Mouse (Mus musculus) neural tube, embryonic 14.5 days (tissue): ENCODE data around the gene Hunk. TPM values are rescaled to one million over a fixed set of nuclear protein-coding genes. Genes with fewer than 3 reads are reported as not detected.

Experiments
- ATAC-seq: fragments of 200-750 bp; cut with Nextera tagmentation; 2 replicates; pipeline ENCODE4 v1.8.0; 2017; ENCODE audit warnings: low read depth, mild to moderate bottlenecking, moderate TSS enrichment, moderate library complexity
- H3K27ac ChIP-seq: fragments of 300-500 bp; sonication (generic); 2 replicates; pipeline ENCODE4 v1.5.1; 2014; ENCODE audit warnings: low read depth, mild to moderate bottlenecking, control low read depth, low read length, moderate library complexity, mixed read lengths
- H3K27me3 ChIP-seq: fragments of 300-500 bp; sonication (generic); 2 replicates; pipeline ENCODE4 v1.6.1; 2014; ENCODE audit warnings: low read length; ENCODE audit not compliant: control insufficient read depth, insufficient read depth
- H3K36me3 ChIP-seq: fragments of 300-500 bp; sonication (generic); 2 replicates; pipeline ENCODE4 v1.6.1; 2014; ENCODE audit warnings: low read length, mixed read lengths; ENCODE audit not compliant: control insufficient read depth, insufficient read depth
- H3K4me1 ChIP-seq: fragments of 300-500 bp; sonication (generic); 2 replicates; pipeline ENCODE4 v1.6.1; 2014; ENCODE audit warnings: low read length; ENCODE audit not compliant: control insufficient read depth, insufficient read depth
- H3K4me2 ChIP-seq: fragments of 300-500 bp; sonication (generic); 2 replicates; pipeline ENCODE4 v1.6.1; 2014; ENCODE audit warnings: mild to moderate bottlenecking, low read depth, low read length, control low read depth
- H3K4me3 ChIP-seq: fragments of 300-500 bp; sonication (generic); 2 replicates; pipeline ENCODE4 v1.5.1; 2014; ENCODE audit warnings: low read depth, low read length, control low read depth, mixed read lengths
- H3K9ac ChIP-seq: fragments of 300-500 bp; sonication (generic); replicated peaks from 2 replicates; pipeline ENCODE4 v1.6.1; 2014; ENCODE audit warnings: low read depth, mild to moderate bottlenecking, control low read depth, low read length, mixed read lengths
- H3K9me3 ChIP-seq: fragments of 300-500 bp; sonication (generic); 2 replicates; pipeline ENCODE4 v1.6.1; 2016; ENCODE audit warnings: low read length; ENCODE audit not compliant: control insufficient read depth
- WGBS: fragments of 180-500 bp; shearing (Covaris S2); extraction: QIAGEN DNeasy Blood & Tissue Kit; methylation state at CpG from one replicate; pipeline ENCODE4 v1.1.7; 2014; 5-methylcytosine and 5-hydroxymethylcytosine counted together
- polyA plus RNA-seq: library from polyadenylated mRNA; unstranded; fragments of >200 nt; fragmentation: Nextera tagmentation; extraction: Ambion mirVana; gene quantifications from 2 replicates; pipeline ENCODE4 v1.2.1, GENCODE M21; 2014

The Hunk gene
- polyA plus RNA-seq, 1 experiment from 2014 or later, result 8.0 TPM

DNA sequence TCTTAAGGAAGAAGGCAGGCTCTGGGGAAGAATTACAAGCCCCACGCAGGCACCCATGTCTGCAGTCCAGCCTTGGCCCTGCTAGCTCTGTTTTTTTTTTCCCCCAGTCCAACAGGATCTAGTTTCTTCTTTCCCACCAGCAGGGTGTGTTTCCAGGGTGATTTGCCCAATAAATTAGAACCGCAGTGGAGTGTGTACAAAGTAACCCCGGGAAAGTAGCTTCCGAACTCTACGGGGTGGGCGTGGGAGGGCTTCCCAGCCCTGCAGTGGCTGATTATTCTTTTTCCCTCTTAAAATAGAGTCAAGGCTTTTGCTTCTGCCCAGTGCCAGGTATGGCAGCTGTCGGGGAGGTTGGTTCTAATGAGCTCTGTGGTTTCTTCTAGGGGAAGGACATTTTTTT lies 35.3 kb downstream of the Hunk start:
- Histone ChIP-seq H3K4me1 (peaks cover 40% of the 10 kb centered on the region), H3K4me2 (no peak overlapping the region), H3K9me3 (no peaks in the 10 kb centered on the region), H3K27me3 (no peaks in the 10 kb centered on the region), H3K4me3 (no peak overlapping the region), H3K9ac (no peak overlapping the region), H3K36me3 (no peaks in the 10 kb centered on the region), H3K27ac (peak overlapping the region; percentile 60; the same call in 1 of the 2 replicates)
- 5% methylated on average over 7 of the region's 7 CpGs for WGBS
- peak; percentile 41; the same call in 1 of the 2 replicates for ATAC-seq

- WGBS, result 6% methylated on average over 8 of the region's 8 CpGs
Observed at GRCm38 (mm10) chr16:90421551-90421950, 35.7 kb downstream of the Hunk start.

GRCm38 (mm10) chr16:90422108-90422529 lies 36.3 kb downstream of the Hunk start:
- no peak overlapping the region for H3K4me3 ChIP-seq
- WGBS, result 26% methylated on average over 11 of the region's 11 CpGs
- no peaks in the 10 kb centered on the region for H3K9me3 ChIP-seq
- 0 out of 2 replicates have a peak, but pooled peaks have one; percentile 1 for ATAC-seq
- peak overlapping the region; percentile 60; the same call in 1 of the 2 replicates for H3K27ac ChIP-seq
- H3K4me1 ChIP-seq, result peaks cover 40% of the 10 kb centered on the region
- H3K36me3 ChIP-seq, result no peaks in the 10 kb centered on the region
- no peaks in the 10 kb centered on the region for H3K27me3 ChIP-seq
- no peak overlapping the region for H3K9ac ChIP-seq
- H3K4me2 ChIP-seq, result no peak overlapping the region

More at GRCm38 (mm10) chr16:90421551-90421950, 35.7 kb downstream of the Hunk start:
- H3K4me2 ChIP-seq, result no peak overlapping the region
- no peaks in the 10 kb centered on the region for H3K36me3 ChIP-seq
- H3K9me3 ChIP-seq, result no peaks in the 10 kb centered on the region
- peak; percentile 47 for ATAC-seq
- H3K4me1 ChIP-seq, result peaks cover 40% of the 10 kb centered on the region
- peak overlapping the region; percentile 60 for H3K27ac ChIP-seq
- no peak overlapping the region for H3K9ac ChIP-seq
- H3K27me3 ChIP-seq, result no peaks in the 10 kb centered on the region
- H3K4me3 ChIP-seq, result no peak overlapping the region

GRCm38 (mm10) chr16:90423898-90424297 lies 38.1 kb downstream of the Hunk start:
- H3K36me3 ChIP-seq, result no peaks in the 10 kb centered on the region
- no peak for ATAC-seq
- no peaks in the 10 kb centered on the region for H3K27me3 ChIP-seq
- H3K27ac ChIP-seq, result no peak overlapping the region
- H3K4me1 ChIP-seq, result peaks cover 38% of the 10 kb centered on the region
- no peak overlapping the region for H3K4me2 ChIP-seq
- no peak overlapping the region for H3K9ac ChIP-seq
- H3K4me3 ChIP-seq, result no peak overlapping the region
- H3K9me3 ChIP-seq, result no peaks in the 10 kb centered on the region
- WGBS, result 50% methylated on average over 3 of the region's 3 CpGs

GRCm38 (mm10) chr16:90424391-90424790 lies 38.6 kb downstream of the Hunk start:
- Histone ChIP-seq H3K27ac (no peak overlapping the region), H3K9ac (no peak overlapping the region), H3K9me3 (no peaks in the 10 kb centered on the region), H3K27me3 (no peaks in the 10 kb centered on the region), H3K36me3 (no peaks in the 10 kb centered on the region), H3K4me2 (no peak overlapping the region), H3K4me1 (peaks cover 35% of the 10 kb centered on the region), H3K4me3 (no peak overlapping the region)
- no peak for ATAC-seq
- 30% methylated on average over 9 of the region's 9 CpGs for WGBS

DNA sequence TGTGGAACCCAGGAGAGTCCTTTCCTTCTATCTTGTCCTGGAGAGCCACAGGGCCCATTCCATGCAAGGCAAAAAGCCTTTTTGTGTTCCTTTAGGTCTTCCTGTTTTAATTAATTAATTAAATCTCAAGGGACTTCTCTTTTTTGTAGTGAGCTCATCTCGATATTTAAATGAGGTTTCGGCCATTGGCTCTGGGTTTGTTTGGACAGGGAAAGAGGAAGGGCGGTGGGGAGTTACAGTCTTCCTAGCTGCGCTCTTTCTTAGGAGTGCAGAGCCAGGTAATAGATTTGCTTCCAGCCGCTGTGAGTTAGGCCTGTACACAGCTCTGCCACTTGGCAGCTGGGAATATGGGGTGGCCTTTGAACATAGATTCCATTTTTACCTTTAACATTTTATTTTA lies 40.4 kb downstream of the Hunk start:
- no peak for ATAC-seq
- no peak overlapping the region for H3K4me3 ChIP-seq
- no peaks in the 10 kb centered on the region for H3K27me3 ChIP-seq
- H3K4me2 ChIP-seq, result no peak overlapping the region
- H3K9ac ChIP-seq, result no peak overlapping the region
- H3K9me3 ChIP-seq, result no peaks in the 10 kb centered on the region
- peaks cover 28% of the 10 kb centered on the region for H3K4me1 ChIP-seq
- 86% methylated on average over 5 of the region's 5 CpGs for WGBS
- H3K27ac ChIP-seq, result no peak overlapping the region
- no peaks in the 10 kb centered on the region for H3K36me3 ChIP-seq

DNA sequence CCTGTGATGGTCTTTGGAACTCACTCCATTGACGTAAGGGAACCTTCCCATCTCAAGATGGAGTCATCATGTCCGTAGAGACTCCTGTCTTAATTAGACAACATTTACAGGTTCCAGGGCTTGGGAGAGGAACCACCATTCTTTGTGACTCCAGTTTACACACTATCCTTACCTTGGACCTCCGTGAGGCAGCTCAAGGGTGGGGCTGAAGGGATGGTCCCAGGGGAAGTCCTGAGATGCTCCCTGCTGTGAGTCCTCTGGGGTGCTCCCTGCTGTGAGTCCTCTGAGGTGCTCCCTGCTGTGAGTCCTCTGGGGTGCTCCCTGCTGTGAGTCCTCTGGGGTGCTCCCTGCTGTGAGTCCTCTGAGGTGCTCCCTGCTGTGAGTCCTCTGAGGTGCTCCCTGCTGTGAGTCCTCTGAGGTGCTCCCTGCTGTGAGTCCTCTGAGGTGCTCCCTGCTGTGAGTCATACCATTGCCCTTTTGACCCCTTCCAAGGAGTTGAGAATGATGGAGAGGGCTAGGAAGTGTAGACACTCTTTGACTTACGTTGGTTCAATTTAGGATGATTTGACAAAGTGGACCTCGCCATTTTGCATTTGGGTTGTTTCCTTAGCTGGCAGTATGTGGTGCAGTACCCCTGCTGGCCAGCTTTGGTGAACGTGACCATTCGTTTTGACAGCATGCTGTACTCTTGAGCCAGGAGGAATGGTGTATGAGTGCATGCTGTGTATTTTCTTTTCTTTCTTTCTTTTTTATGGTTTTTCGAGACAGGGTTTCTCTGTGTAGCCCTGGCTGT lies 42.2 kb downstream of the Hunk start:
- Histone ChIP-seq H3K4me3 (no peak overlapping the region), H3K9me3 (no peaks in the 10 kb centered on the region), H3K4me1 (peaks cover 12% of the 10 kb centered on the region), H3K27ac (no peak overlapping the region), H3K36me3 (no peaks in the 10 kb centered on the region; the same call in 1 of the 2 replicates), H3K4me2 (no peak overlapping the region), H3K9ac (no peak overlapping the region), H3K27me3 (no peaks in the 10 kb centered on the region)
- WGBS, result 93% methylated on average over 8 of the region's 8 CpGs
- ATAC-seq, result no peak

DNA sequence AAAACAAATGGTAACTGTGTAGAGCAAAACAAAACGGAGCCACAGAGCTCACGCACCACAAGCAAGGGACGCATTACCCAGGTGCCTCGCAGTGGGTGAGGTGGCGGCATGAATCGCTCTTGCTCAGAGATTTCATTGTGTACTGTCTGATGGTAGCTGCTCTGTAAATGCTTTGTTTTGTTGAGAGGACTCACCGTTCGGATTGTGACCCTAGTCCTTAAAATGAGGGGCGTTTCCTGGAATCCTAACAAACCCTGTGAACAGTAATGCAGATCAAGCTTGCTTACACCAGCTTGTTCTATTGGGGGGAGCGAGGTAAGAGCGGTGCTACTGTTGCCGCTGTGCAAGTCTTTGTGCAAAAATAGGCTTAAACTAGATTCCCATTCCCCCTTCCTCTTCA lies 47.7 kb downstream of the Hunk start:
- no peak for ATAC-seq
- 98% methylated on average over 12 of the region's 12 CpGs for WGBS
- Histone ChIP-seq H3K4me1 (no peaks in the 10 kb centered on the region), H3K4me3 (no peak overlapping the region), H3K27me3 (no peaks in the 10 kb centered on the region), H3K9me3 (no peaks in the 10 kb centered on the region), H3K9ac (no peak overlapping the region), H3K36me3 (no peaks in the 10 kb centered on the region; the same call in 1 of the 2 replicates), H3K4me2 (no peak overlapping the region), H3K27ac (no peak overlapping the region)

DNA sequence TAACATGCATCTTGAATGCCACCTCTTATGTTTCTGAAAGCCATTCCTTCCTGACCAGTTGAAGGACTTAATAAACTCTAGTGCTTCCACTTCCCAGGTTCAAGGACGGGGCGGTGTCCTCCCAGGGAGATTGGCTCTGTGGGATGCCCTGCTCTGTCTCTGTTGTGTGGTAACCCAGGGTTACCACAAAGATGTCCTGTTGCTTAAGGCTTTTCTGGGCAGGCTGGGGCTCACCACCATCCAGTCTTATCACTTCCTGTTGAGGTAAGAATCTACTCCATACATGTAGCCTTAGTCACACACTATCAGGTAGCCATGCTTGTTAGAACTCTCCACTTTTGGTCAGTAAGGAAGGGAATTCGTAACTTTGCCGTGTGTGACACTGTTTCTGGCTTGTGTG lies 49.4 kb downstream of the Hunk start:
- no peak overlapping the region for H3K27ac ChIP-seq
- ATAC-seq, result no peak
- WGBS, result 68% methylated on average over 4 of the region's 4 CpGs
- no peaks in the 10 kb centered on the region for H3K9me3 ChIP-seq
- no peaks in the 10 kb centered on the region for H3K4me1 ChIP-seq
- no peak overlapping the region for H3K9ac ChIP-seq
- H3K36me3 ChIP-seq, result no peaks in the 10 kb centered on the region; the same call in 1 of the 2 replicates
- H3K4me2 ChIP-seq, result no peak overlapping the region
- H3K27me3 ChIP-seq, result no peaks in the 10 kb centered on the region
- no peak overlapping the region for H3K4me3 ChIP-seq
